Mouse (Mus musculus) layer of hippocampus, adult 2 months (tissue): ENCODE data around the gene Zpld1. TPM values are rescaled to one million over a fixed set of nuclear protein-coding genes. Genes with fewer than 3 reads are reported as not detected.

ENCODE experiments used
- DNase-seq, 2 experiments: peaks; one replicate each; pipeline ENCODE4 v3.0.0; 2022; ENCODE audit warnings: low spot score in 2 of 2
- H3K27ac ChIP-seq: fragments of 200-600 bp; 2 replicates; pipeline ENCODE4 v1.8.1; 2022
- H3K4me3 ChIP-seq: fragments of 200-600 bp; 2 replicates; pipeline ENCODE4 v1.8.1; 2022; ENCODE audit warnings: mild to moderate bottlenecking
- CTCF ChIP-seq: fragments of 200-600 bp; conservative IDR thresholded peaks from 2 replicates; pipeline ENCODE4 v1.8.1; 2022; ENCODE audit warnings: antibody characterized with exemption, mild to moderate bottlenecking, moderate library complexity
- total RNA-seq, 2 experiments: library from RNA; stranded (reverse); gene quantifications; 2 replicates each; pipeline ENCODE4 v1.2.3; 2021

The Zpld1 gene
- total RNA-seq, 2 experiments from 2014 or later = 0.59 to 0.71 TPM

DNA sequence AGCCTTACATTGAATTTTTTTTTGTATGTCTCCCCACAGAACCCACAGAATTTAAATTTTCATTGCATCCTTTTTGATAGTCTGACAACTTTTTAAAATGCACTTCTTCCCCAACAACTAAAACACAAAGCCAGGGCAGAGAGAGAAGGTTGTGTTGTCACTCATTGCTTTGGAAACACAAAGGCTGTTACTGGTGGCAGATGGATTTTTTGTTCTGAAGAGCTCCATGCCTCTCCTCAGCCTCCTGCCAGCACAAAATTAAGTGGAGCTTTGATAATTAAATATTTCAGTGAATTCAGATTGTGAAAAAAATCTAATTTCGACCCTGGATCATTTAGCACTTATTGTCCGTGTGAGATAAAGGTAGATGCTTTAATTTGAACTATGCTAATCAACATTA is 107.4 kb downstream of the Zpld1 start:
- DNase-seq = no peak
- peak overlapping the region; percentile 77 for H3K27ac ChIP-seq
- H3K4me3 ChIP-seq = no peak overlapping the region
- no peak for TF ChIP-seq CTCF

DNA sequence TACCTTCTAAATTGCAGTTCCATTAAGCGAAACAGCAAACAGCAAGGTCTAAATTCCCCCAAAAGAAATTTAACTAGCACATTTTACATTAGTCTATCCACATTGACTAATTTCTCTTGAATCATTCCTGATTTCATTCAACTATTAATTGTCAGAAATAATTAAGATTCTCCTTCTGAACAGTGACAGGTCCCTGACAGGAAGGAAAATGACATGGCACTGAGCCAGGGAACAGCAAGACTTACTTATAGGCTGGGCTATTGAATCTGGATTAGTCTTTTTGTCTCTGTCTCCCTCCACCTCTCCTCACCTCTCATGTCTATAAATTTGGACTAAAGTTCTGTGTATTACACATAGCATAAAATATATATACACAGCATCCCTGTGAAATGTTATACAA is 112.4 kb downstream of the Zpld1 start:
- H3K4me3 ChIP-seq = no peak overlapping the region
- no peak for DNase-seq
- TF ChIP-seq CTCF = no peak
- H3K27ac ChIP-seq = no peak overlapping the region
